Mouse (Mus musculus) CH12.LX (cell line): ENCODE data around the gene Plekhm1.

ENCODE experiments used
- CTCF ChIP-seq, 2 experiments: IDR thresholded peaks in 1 of 2; conservative IDR thresholded peaks in 1 of 2; 2 replicates each; pipeline ENCODE4 v1.5.1; 2011 to 2012; ENCODE audit warnings: low read depth in 2 of 2, low read length in 2 of 2, improper control_type of control experiment in 1 of 2, inconsistent platforms in 1 of 2, mild to moderate bottlenecking in 1 of 2, moderate library complexity in 1 of 2
- EP300 ChIP-seq: IDR thresholded peaks from 2 replicates; pipeline ENCODE4 v1.6.1; 2011; ENCODE audit warnings: low read length, improper control_type of control experiment
- MAX ChIP-seq: IDR thresholded peaks from 2 replicates; pipeline ENCODE4 v1.6.1; 2011; ENCODE audit warnings: low read length, improper control_type of control experiment
- POLR2A ChIP-seq: IDR thresholded peaks from 2 replicates; pipeline ENCODE4 v1.6.1; 2011; ENCODE audit warnings: low read depth, mild to moderate bottlenecking, improper control_type of control experiment, low read length
- RCOR1 ChIP-seq: conservative IDR thresholded peaks from 2 replicates; pipeline ENCODE4 v1.6.1; 2012; ENCODE audit warnings: low read depth, mild to moderate bottlenecking, inconsistent platforms, low read length, improper control_type of control experiment
- USF2 ChIP-seq: conservative IDR thresholded peaks from 2 replicates; pipeline ENCODE4 v1.6.1; 2011; ENCODE audit warnings: low read depth, low read length, improper control_type of control experiment
- ZKSCAN1 ChIP-seq: IDR thresholded peaks from 2 replicates; pipeline ENCODE4 v1.6.1; 2012; ENCODE audit warnings: low read depth, inconsistent platforms, low read length, improper control_type of control experiment, borderline replicate concordance
- ZMIZ1 ChIP-seq: IDR thresholded peaks from 2 replicates; pipeline ENCODE4 v1.6.1; 2012; ENCODE audit warnings: low read depth, mild to moderate bottlenecking, inconsistent platforms, low read length, improper control_type of control experiment

GRCm38 (mm10) chr11:103339414-103340119 lies 72.9 kb downstream of the Plekhm1 start:
- TF ChIP-seq EP300 (no peak), MAX (no peak), CTCF (conservative IDR thresholded peaks at IDR 0.05 in 1 of 2, IDR thresholded peaks at IDR 0.05 in 1 of 2; ENCODE audit: low read depth in 2 of 2, low read length in 2 of 2) (no peak), USF2 (no peak), ZMIZ1 (no peak), RCOR1 (no peak), POLR2A (no peak), ZKSCAN1 (no peak)
